Mouse (Mus musculus) CH12.LX (cell line): ENCODE measurements around the gene Phf1.

ENCODE experiments used
- EP300 ChIP-seq: IDR thresholded peaks from 2 replicates; pipeline ENCODE4 v1.6.1; 2011; ENCODE audit warnings: low read length, improper control_type of control experiment
- POLR2A ChIP-seq: IDR thresholded peaks from 2 replicates; pipeline ENCODE4 v1.6.1; 2011; ENCODE audit warnings: low read depth, mild to moderate bottlenecking, improper control_type of control experiment, low read length

DNA sequence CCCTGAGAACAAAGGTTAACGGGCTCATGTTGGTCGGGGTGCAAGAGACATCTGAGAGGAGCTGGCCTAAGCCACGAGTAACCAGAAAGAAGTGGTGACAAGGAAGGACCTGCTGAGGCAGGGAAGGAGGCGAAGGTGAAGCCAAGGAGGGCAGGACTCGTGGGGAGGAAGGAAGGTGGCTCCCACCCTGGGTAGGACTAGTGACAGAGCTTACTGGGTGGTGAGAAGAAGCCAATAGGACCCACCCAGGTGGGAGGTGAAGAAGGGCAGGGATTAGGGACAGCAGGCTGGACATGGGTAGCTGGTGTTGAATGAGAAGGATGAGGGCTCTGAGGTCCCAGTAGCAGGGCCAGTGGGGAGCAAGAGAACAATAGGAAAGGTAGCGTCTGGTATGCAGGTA is 20.3 kb downstream of the Phf1 start:
- TF ChIP-seq POLR2A (no peak), EP300 (no peak)
